Mouse (Mus musculus) small intestine, adult 2 months (tissue): Measurements from ENCODE around the gene Fndc3b. TPM values are rescaled to one million over a fixed set of nuclear protein-coding genes. Genes with fewer than 3 reads are reported as not detected.

ENCODE experiments used
- H3K27ac ChIP-seq: fragments of 200-500 bp; 2 replicates; pipeline ENCODE4 v1.5.1; 2012; ENCODE audit warnings: low read depth, low read length, control low read depth, inconsistent platforms; ENCODE audit not compliant: insufficient read depth
- H3K27me3 ChIP-seq: fragments of 200-500 bp; 2 replicates; pipeline ENCODE4 v1.6.1; 2012; ENCODE audit warnings: mild to moderate bottlenecking, moderate library complexity, low read length, inconsistent platforms; ENCODE audit not compliant: control insufficient read depth, insufficient read depth
- H3K36me3 ChIP-seq: fragments of 200-500 bp; 2 replicates; pipeline ENCODE4 v1.6.1; 2012; ENCODE audit warnings: mild to moderate bottlenecking, low read length, control low read depth, inconsistent platforms; ENCODE audit not compliant: control insufficient read depth, insufficient read depth
- H3K4me1 ChIP-seq: fragments of 200-500 bp; 2 replicates; pipeline ENCODE4 v1.6.1; 2012; ENCODE audit warnings: low read length, inconsistent platforms, mixed read lengths; ENCODE audit not compliant: control insufficient read depth, insufficient read depth, insufficient read length
- H3K4me3 ChIP-seq: fragments of 200-500 bp; 2 replicates; pipeline ENCODE4 v1.5.1; 2012; ENCODE audit warnings: low read depth, mild to moderate bottlenecking, control low read depth, inconsistent platforms, low read length, moderate library complexity
- CTCF ChIP-seq: fragments of 200-500 bp; IDR thresholded peaks from 2 replicates; pipeline ENCODE4 v1.5.1; 2012; ENCODE audit warnings: low read depth, mild to moderate bottlenecking, control low read depth, inconsistent platforms, low read length, moderate library complexity, mixed read lengths; ENCODE audit not compliant: insufficient replicate concordance, insufficient read length; ENCODE audit errors: extremely low read depth
- POLR2A ChIP-seq: fragments of 200-500 bp; IDR thresholded peaks from 2 replicates; pipeline ENCODE4 v1.6.1; 2012; ENCODE audit warnings: low read depth, mild to moderate bottlenecking, control low read depth, inconsistent platforms, low read length, moderate library complexity
- WGBS: fragments of 180-500 bp; shearing (Covaris S2); methylation state at CpG from one replicate; pipeline ENCODE4 v1.1.7; 2018; 5-methylcytosine and 5-hydroxymethylcytosine counted together
- polyA plus RNA-seq: library from polyadenylated mRNA; depleted of rRNA; stranded (reverse); fragments of >200 nt; gene quantifications from 2 replicates; pipeline ENCODE4 v1.2.3, GENCODE M21; 2012

Fndc3b gene
- polyA plus RNA-seq, 1 experiment = 6.2 TPM

GRCm38 (mm10) chr3:27461861-27462260 is 249.2 kb downstream of the Fndc3b start:
- WGBS = 85% methylated on average over 7 of the region's 7 CpGs
- H3K4me1 ChIP-seq = no peaks in the 10 kb centered on the region
- no peak overlapping the region for H3K4me3 ChIP-seq
- TF ChIP-seq CTCF (no peak), POLR2A (no peak)
- H3K36me3 ChIP-seq = peaks cover 43% of the 10 kb centered on the region
- H3K27me3 ChIP-seq = no peaks in the 10 kb centered on the region
- no peak overlapping the region for H3K27ac ChIP-seq

- no peak overlapping the region for H3K4me3 ChIP-seq
- peaks cover 49% of the 10 kb centered on the region for H3K36me3 ChIP-seq
- TF ChIP-seq POLR2A (no peak), CTCF (peak; percentile 80; the same call in 1 of the 2 replicates)
- H3K27ac ChIP-seq = no peak overlapping the region
- H3K4me1 ChIP-seq = no peaks in the 10 kb centered on the region
- 53% methylated on average over 1 of the region's 1 CpGs for WGBS
- H3K27me3 ChIP-seq = no peaks in the 10 kb centered on the region
These were observed 250.1 kb downstream of the Fndc3b start for GRCm38 (mm10) chr3:27461037-27461436.

- peaks cover 54% of the 10 kb centered on the region for H3K36me3 ChIP-seq
- no peak overlapping the region for H3K27ac ChIP-seq
- WGBS = 83% methylated on average over 9 of the region's 9 CpGs
These were observed 252.7 kb downstream of the Fndc3b start for GRCm38 (mm10) chr3:27458416-27458815.

GRCm38 (mm10) chr3:27456514-27456913 is 254.6 kb downstream of the Fndc3b start:
- no peaks in the 10 kb centered on the region for H3K27me3 ChIP-seq
- H3K27ac ChIP-seq = no peak overlapping the region
- 86% methylated on average over 14 of the region's 14 CpGs for WGBS
- TF ChIP-seq CTCF (no peak), POLR2A (no peak)
- peaks cover 49% of the 10 kb centered on the region for H3K36me3 ChIP-seq
- no peak overlapping the region for H3K4me3 ChIP-seq
- H3K4me1 ChIP-seq = no peaks in the 10 kb centered on the region

More at GRCm38 (mm10) chr3:27458416-27458815, 252.7 kb downstream of the Fndc3b start:
- H3K4me3 ChIP-seq = no peak overlapping the region
- H3K27me3 ChIP-seq = no peaks in the 10 kb centered on the region
- no peaks in the 10 kb centered on the region for H3K4me1 ChIP-seq
- no peak for TF ChIP-seq CTCF
- TF ChIP-seq POLR2A = no peak

- no peak for TF ChIP-seq POLR2A
- TF ChIP-seq CTCF = no peak
- peaks cover 49% of the 10 kb centered on the region for H3K36me3 ChIP-seq
- no peak overlapping the region for H3K27ac ChIP-seq
- 85% methylated on average over 8 of the region's 8 CpGs for WGBS
- no peaks in the 10 kb centered on the region for H3K4me1 ChIP-seq
- H3K27me3 ChIP-seq = no peaks in the 10 kb centered on the region
- H3K4me3 ChIP-seq = no peak overlapping the region
These were observed 256.5 kb downstream of the Fndc3b start for GRCm38 (mm10) chr3:27454402-27455195.

- Histone ChIP-seq H3K27me3 (no peaks in the 10 kb centered on the region), H3K4me3 (no peak overlapping the region), H3K36me3 (peaks cover 46% of the 10 kb centered on the region), H3K27ac (no peak overlapping the region), H3K4me1 (no peaks in the 10 kb centered on the region)
- TF ChIP-seq POLR2A (no peak), CTCF (peak; percentile 20; the same call in 1 of the 2 replicates)
- WGBS = 84% methylated on average over 13 of the region's 13 CpGs
These were observed 257.5 kb downstream of the Fndc3b start for GRCm38 (mm10) chr3:27453453-27454098.

GRCm38 (mm10) chr3:27449447-27449846 is 261.7 kb downstream of the Fndc3b start:
- Histone ChIP-seq H3K4me1 (no peaks in the 10 kb centered on the region), H3K27ac (no peak overlapping the region), H3K27me3 (no peaks in the 10 kb centered on the region), H3K36me3 (peaks cover 26% of the 10 kb centered on the region), H3K4me3 (no peak overlapping the region)
- WGBS = 91% methylated on average over 4 of the region's 4 CpGs
- TF ChIP-seq CTCF (no peak), POLR2A (no peak)

GRCm38 (mm10) chr3:27448367-27448766 is 262.7 kb downstream of the Fndc3b start:
- Histone ChIP-seq H3K27me3 (no peaks in the 10 kb centered on the region), H3K4me1 (no peaks in the 10 kb centered on the region), H3K27ac (no peak overlapping the region), H3K36me3 (peaks cover 20% of the 10 kb centered on the region), H3K4me3 (no peak overlapping the region)
- WGBS = 88% methylated on average over 9 of the region's 9 CpGs
- TF ChIP-seq CTCF (peak; percentile 33; the same call in 1 of the 2 replicates), POLR2A (no peak)
